Mouse (Mus musculus) forebrain, embryonic 13.5 days (tissue): Measurements from ENCODE around the gene Gm20388. TPM values are rescaled to one million over a fixed set of nuclear protein-coding genes. Genes with fewer than 3 reads are reported as not detected.
A peak's percentile ranks its signal among the peaks of the same experiment; 100 is the strongest.

Experiments
- ATAC-seq: fragments of 200-750 bp; cut with Nextera tagmentation; 2 replicates; pipeline ENCODE4 v1.8.0; 2017
- H3K27ac ChIP-seq: fragments of 300-500 bp; sonication (generic); 2 replicates; pipeline ENCODE4 v1.5.1; 2015; ENCODE audit warnings: inconsistent platforms, mild to moderate bottlenecking, moderate library complexity
- H3K27me3 ChIP-seq: fragments of 300-500 bp; sonication (generic); 2 replicates; pipeline ENCODE4 v1.6.1; 2015; ENCODE audit warnings: mild to moderate bottlenecking, inconsistent platforms
- H3K36me3 ChIP-seq: fragments of 300-500 bp; sonication (generic); 2 replicates; pipeline ENCODE4 v1.6.1; 2015; ENCODE audit warnings: mild to moderate bottlenecking, inconsistent platforms; ENCODE audit not compliant: poor library complexity, severe bottlenecking
- H3K4me1 ChIP-seq: fragments of 300-500 bp; sonication (generic); 2 replicates; pipeline ENCODE4 v1.6.1; 2015; ENCODE audit warnings: inconsistent platforms
- H3K4me2 ChIP-seq: fragments of 300-500 bp; sonication (generic); 2 replicates; pipeline ENCODE4 v1.6.1; 2015; ENCODE audit warnings: inconsistent platforms, mild to moderate bottlenecking, moderate library complexity
- H3K4me3 ChIP-seq: fragments of 300-500 bp; sonication (generic); 2 replicates; pipeline ENCODE4 v1.5.1; 2015; ENCODE audit warnings: mild to moderate bottlenecking, inconsistent platforms
- H3K9ac ChIP-seq: fragments of 300-500 bp; sonication (generic); 2 replicates; pipeline ENCODE4 v1.6.1; 2015; ENCODE audit warnings: mild to moderate bottlenecking, inconsistent platforms
- H3K9me3 ChIP-seq: fragments of 300-500 bp; sonication (generic); replicated peaks from 2 replicates; pipeline ENCODE4 v1.6.1; 2016; ENCODE audit warnings: inconsistent platforms
- WGBS: fragments of 180-500 bp; shearing (Covaris S2); methylation state at CpG from one replicate; pipeline ENCODE4 v1.1.7; 2015; 5-methylcytosine and 5-hydroxymethylcytosine counted together
- polyA plus RNA-seq: library from polyadenylated mRNA; unstranded; fragments of >200 nt; fragmentation: Nextera tagmentation; extraction: Ambion mirVana; gene quantifications from 2 replicates; pipeline ENCODE4 v1.2.1, GENCODE M21; 2015

Gene Gm20388
- polyA plus RNA-seq, 1 experiment from 2014 or later = 5.6 TPM

- no peak for ATAC-seq
- Histone ChIP-seq H3K4me2 (no peak overlapping the region), H3K4me1 (peaks cover 21% of the 10 kb centered on the region), H3K27ac (no peak overlapping the region), H3K9me3 (no peaks in the 10 kb centered on the region), H3K4me3 (no peak overlapping the region), H3K27me3 (peaks cover 16% of the 10 kb centered on the region; the same call in 1 of the 2 replicates), H3K36me3 (no peaks in the 10 kb centered on the region), H3K9ac (no peak overlapping the region)
- WGBS = 71% methylated on average over 8 of the region's 8 CpGs
Measured at GRCm38 (mm10) chr8:122825408-122825807, 2914.8 kb downstream of the Gm20388 start.

GRCm38 (mm10) chr8:122829396-122829795, 2918.8 kb downstream of the Gm20388 start:
- H3K27ac ChIP-seq = no peak overlapping the region
- 82% methylated on average over 3 of the region's 3 CpGs for whole genome bisulfite sequencing
- H3K9me3 ChIP-seq = no peaks in the 10 kb centered on the region
- peaks cover 17% of the 10 kb centered on the region for H3K4me1 ChIP-seq
- H3K36me3 ChIP-seq = no peaks in the 10 kb centered on the region
- peaks cover 27% of the 10 kb centered on the region for H3K27me3 ChIP-seq
- H3K9ac ChIP-seq = no peak overlapping the region
- H3K4me2 ChIP-seq = no peak overlapping the region
- no peak overlapping the region for H3K4me3 ChIP-seq
- no peak for ATAC-seq

GRCm38 (mm10) chr8:122830349-122831061, 2919.9 kb downstream of the Gm20388 start:
- peak; percentile 88 for ATAC-seq
- Histone ChIP-seq H3K4me1 (peaks cover 7% of the 10 kb centered on the region; the same call in 1 of the 2 replicates), H3K4me2 (no peak overlapping the region), H3K36me3 (no peaks in the 10 kb centered on the region), H3K27ac (no peak overlapping the region), H3K27me3 (peaks cover 27% of the 10 kb centered on the region), H3K9me3 (no peaks in the 10 kb centered on the region), H3K4me3 (no peak overlapping the region), H3K9ac (no peak overlapping the region)
- 38% methylated on average over 8 of the region's 8 CpGs for WGBS

GRCm38 (mm10) chr8:122834416-122834815, 2923.8 kb downstream of the Gm20388 start:
- H3K27ac ChIP-seq = no peak overlapping the region
- H3K9ac ChIP-seq = no peak overlapping the region
- no peak for ATAC-seq
- no peak overlapping the region for H3K4me2 ChIP-seq
- no peaks in the 10 kb centered on the region for H3K36me3 ChIP-seq
- H3K4me1 ChIP-seq = peaks cover 3% of the 10 kb centered on the region; the same call in 1 of the 2 replicates
- peaks cover 13% of the 10 kb centered on the region for H3K27me3 ChIP-seq
- no peak overlapping the region for H3K4me3 ChIP-seq
- 89% methylated on average over 8 of the region's 8 CpGs for WGBS
- no peaks in the 10 kb centered on the region for H3K9me3 ChIP-seq

- Histone ChIP-seq H3K9me3 (no peaks in the 10 kb centered on the region), H3K4me3 (no peak overlapping the region), H3K4me2 (no peak overlapping the region), H3K4me1 (peaks cover 3% of the 10 kb centered on the region; the same call in 1 of the 2 replicates), H3K36me3 (no peaks in the 10 kb centered on the region), H3K9ac (no peak overlapping the region), H3K27me3 (peaks cover 11% of the 10 kb centered on the region), H3K27ac (no peak overlapping the region)
- WGBS = 25% methylated on average over 8 of the region's 8 CpGs
- ATAC-seq = peak; percentile 46; the same call in 1 of the 2 replicates
Measured at GRCm38 (mm10) chr8:122834971-122835370, 2924.3 kb downstream of the Gm20388 start.

GRCm38 (mm10) chr8:122836199-122836598, 2925.6 kb downstream of the Gm20388 start:
- no peak overlapping the region for H3K4me2 ChIP-seq
- no peaks in the 10 kb centered on the region for H3K36me3 ChIP-seq
- no peak overlapping the region for H3K27ac ChIP-seq
- H3K4me1 ChIP-seq = no peaks in the 10 kb centered on the region
- H3K9ac ChIP-seq = no peak overlapping the region
- H3K4me3 ChIP-seq = no peak overlapping the region
- peaks cover 7% of the 10 kb centered on the region for H3K27me3 ChIP-seq
- ATAC-seq = no peak
- WGBS = 88% methylated on average over 12 of the region's 12 CpGs
- no peaks in the 10 kb centered on the region for H3K9me3 ChIP-seq

- ATAC-seq = no peak
- Histone ChIP-seq H3K4me3 (no peak overlapping the region), H3K4me1 (no peaks in the 10 kb centered on the region), H3K27ac (no peak overlapping the region), H3K27me3 (peaks cover 2% of the 10 kb centered on the region), H3K4me2 (no peak overlapping the region), H3K36me3 (no peaks in the 10 kb centered on the region), H3K9ac (no peak overlapping the region), H3K9me3 (no peaks in the 10 kb centered on the region)
- 94% methylated on average over 13 of the region's 13 CpGs for WGBS
Measured at GRCm38 (mm10) chr8:122836696-122837095, 2926.1 kb downstream of the Gm20388 start.

GRCm38 (mm10) chr8:122844161-122844560, 2933.5 kb downstream of the Gm20388 start:
- H3K27me3 ChIP-seq = no peaks in the 10 kb centered on the region
- no peak overlapping the region for H3K4me2 ChIP-seq
- H3K9ac ChIP-seq = no peak overlapping the region
- no peak for ATAC-seq
- H3K4me1 ChIP-seq = peaks cover 3% of the 10 kb centered on the region; the same call in 1 of the 2 replicates
- WGBS = 75% methylated on average over 3 of the region's 3 CpGs
- no peaks in the 10 kb centered on the region for H3K9me3 ChIP-seq
- H3K27ac ChIP-seq = no peak overlapping the region
- H3K4me3 ChIP-seq = no peak overlapping the region
- no peaks in the 10 kb centered on the region for H3K36me3 ChIP-seq

- no peak overlapping the region for H3K27ac ChIP-seq
- H3K4me3 ChIP-seq = no peak overlapping the region
- H3K9ac ChIP-seq = no peak overlapping the region
- no peaks in the 10 kb centered on the region for H3K27me3 ChIP-seq
- WGBS = 82% methylated on average over 4 of the region's 4 CpGs
- no peak overlapping the region for H3K4me2 ChIP-seq
- H3K9me3 ChIP-seq = no peaks in the 10 kb centered on the region
- H3K4me1 ChIP-seq = peaks cover 3% of the 10 kb centered on the region; the same call in 1 of the 2 replicates
- ATAC-seq = no peak
- H3K36me3 ChIP-seq = no peaks in the 10 kb centered on the region
Measured at GRCm38 (mm10) chr8:122845662-122846061, 2935.0 kb downstream of the Gm20388 start.

GRCm38 (mm10) chr8:122847829-122848561, 2937.4 kb downstream of the Gm20388 start, which contains the start of gene Cdh15:
Cdh15 (plus strand) TSS chr8:122847966.
- Histone ChIP-seq H3K4me2 (peak within 1 kb of the TSS; percentile 30), H3K36me3 (no peaks in the 10 kb centered on the region), H3K27ac (no peak within 1 kb of the TSS), H3K9me3 (no peaks in the 10 kb centered on the region), H3K27me3 (no peaks in the 10 kb centered on the region), H3K4me1 (peaks cover 6% of the 10 kb centered on the region), H3K4me3 (no peak within 1 kb of the TSS), H3K9ac (no peak within 1 kb of the TSS)
- peak; percentile 95 for ATAC-seq
- WGBS = 11% methylated on average over 18 of the region's 18 CpGs

GRCm38 (mm10) chr8:122849152-122849910, 2938.7 kb downstream of the Gm20388 start:
- no peaks in the 10 kb centered on the region for H3K36me3 ChIP-seq
- H3K9ac ChIP-seq = no peak overlapping the region
- no peaks in the 10 kb centered on the region for H3K9me3 ChIP-seq
- H3K27me3 ChIP-seq = no peaks in the 10 kb centered on the region
- no peak overlapping the region for H3K27ac ChIP-seq
- H3K4me2 ChIP-seq = no peak overlapping the region
- WGBS = 56% methylated on average over 7 of the region's 11 CpGs
- ATAC-seq = no peak
- H3K4me3 ChIP-seq = no peak overlapping the region
- peaks cover 13% of the 10 kb centered on the region for H3K4me1 ChIP-seq
